Mouse (Mus musculus): ENCODE measurements at regions not wholly inside any gene's neighbourhood (a gene's known extent, or its start where the extent isn't known, plus 50 kb on each side); places are given as distances from the start of the nearest gene placed in this dataset.

GRCm38 (mm10) chr13:44099511-44099910 is 314.9 kb downstream of the Cd83 start:
- Histone ChIP-seq H3K4me3 (ENCODE audit: low read depth, low read length) (no peak overlapping the region), H3K36me3 (ENCODE audit: control insufficient read depth, insufficient read depth, low read length) (no peaks in the 10 kb centered on the region), H3K27me3 (ENCODE audit: control insufficient read depth, insufficient read depth, low read length) (no peaks in the 10 kb centered on the region), H3K4me1 (ENCODE audit: control insufficient read depth, insufficient read depth, insufficient read length, low read length) (no peaks in the 10 kb centered on the region), H3K27ac (ENCODE audit: insufficient read depth, low read depth, low read length) (no peak overlapping the region)
- 87% methylated on average over 9 of the region's 9 CpGs for WGBS
- TF ChIP-seq CTCF (IDR thresholded peaks at IDR 0.05; ENCODE audit: extremely low read depth, insufficient read length, insufficient replicate concordance, low read depth, low read length) (no peak), POLR2A (IDR thresholded peaks at IDR 0.05; ENCODE audit: low read depth, low read length) (no peak)

DNA sequence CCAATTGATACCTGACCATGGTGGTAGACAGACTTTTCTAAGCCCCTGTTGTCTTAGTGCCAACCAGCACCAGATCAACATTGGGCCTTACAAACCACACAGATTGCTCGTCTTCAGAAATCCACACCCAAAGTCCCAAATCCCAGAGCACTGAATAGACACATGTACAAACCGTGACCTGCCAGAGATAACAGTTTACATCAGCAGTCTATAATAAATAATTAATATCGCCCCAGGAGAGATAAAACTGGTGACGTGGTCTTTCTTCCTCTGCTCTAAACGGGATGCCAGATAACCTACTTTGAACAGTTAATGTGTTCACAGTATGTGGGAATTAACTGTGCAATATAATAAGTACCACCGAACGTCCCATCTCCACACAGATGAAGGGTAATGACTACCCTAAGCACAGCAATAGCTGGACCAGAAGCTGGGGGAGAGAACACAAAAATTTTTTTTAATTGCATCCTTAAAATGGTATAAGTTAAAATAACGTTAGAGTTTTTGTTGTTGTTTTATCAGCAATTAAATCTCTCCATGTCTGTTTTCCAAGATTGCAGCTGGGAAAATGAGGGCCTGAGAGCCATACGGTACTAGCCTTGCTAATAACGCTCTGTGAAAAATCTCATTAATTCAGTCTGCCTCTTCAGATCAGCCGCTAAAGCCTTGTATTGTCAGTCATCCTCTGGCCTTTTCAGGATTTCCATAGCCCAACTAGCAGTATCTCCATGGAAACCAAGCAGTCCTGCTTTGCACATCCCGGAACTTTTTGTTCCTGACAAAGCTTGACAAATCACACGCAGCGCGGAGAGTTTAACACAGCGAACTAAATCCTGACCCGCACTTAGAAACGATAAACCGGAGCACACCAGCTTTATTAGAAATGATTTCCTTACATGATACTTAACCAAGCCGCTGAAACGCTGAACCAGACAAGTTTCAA is 315.8 kb downstream of the Cd83 start:
- no peaks in the 10 kb centered on the region for H3K36me3 ChIP-seq (ENCODE audit: control insufficient read depth, insufficient read depth, low read length)
- WGBS, result 54% methylated on average over 21 of the region's 21 CpGs
- no peak overlapping the region for H3K4me3 ChIP-seq (ENCODE audit: low read depth, low read length)
- no peak for TF ChIP-seq POLR2A (IDR thresholded peaks at IDR 0.05; ENCODE audit: low read depth, low read length)
- no peak for TF ChIP-seq CTCF (IDR thresholded peaks at IDR 0.05; ENCODE audit: extremely low read depth, insufficient read length, insufficient replicate concordance, low read depth, low read length)
- H3K27me3 ChIP-seq (ENCODE audit: control insufficient read depth, insufficient read depth, low read length), result no peaks in the 10 kb centered on the region
- H3K27ac ChIP-seq (ENCODE audit: insufficient read depth, low read depth, low read length), result no peak overlapping the region
- no peaks in the 10 kb centered on the region for H3K4me1 ChIP-seq (ENCODE audit: control insufficient read depth, insufficient read depth, insufficient read length, low read length)

DNA sequence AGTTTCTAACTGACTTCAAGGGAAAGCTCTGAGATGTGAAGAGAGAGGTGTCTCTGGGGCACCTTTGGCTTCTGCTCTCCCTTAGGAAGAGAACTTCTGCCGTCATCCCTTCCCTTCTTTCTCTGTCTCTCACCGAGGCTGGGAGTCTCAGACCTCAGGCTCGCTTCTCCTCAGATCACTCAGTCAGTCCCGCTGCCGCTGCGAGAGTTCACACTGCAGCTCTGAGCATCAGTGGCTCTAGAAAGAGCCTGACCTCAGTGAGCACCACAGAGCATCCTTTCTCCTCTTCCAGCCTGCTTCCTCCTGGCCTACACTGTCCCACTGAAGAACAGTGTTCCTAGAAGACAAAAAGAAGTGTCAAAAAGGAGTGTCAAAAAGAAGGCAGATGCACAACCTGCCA is 316.6 kb downstream of the Cd83 start:
- Histone ChIP-seq H3K4me1 (ENCODE audit: control insufficient read depth, insufficient read depth, insufficient read length, low read length) (no peaks in the 10 kb centered on the region), H3K36me3 (ENCODE audit: control insufficient read depth, insufficient read depth, low read length) (no peaks in the 10 kb centered on the region), H3K4me3 (ENCODE audit: low read depth, low read length) (no peak overlapping the region), H3K27ac (ENCODE audit: insufficient read depth, low read depth, low read length) (no peak overlapping the region), H3K27me3 (ENCODE audit: control insufficient read depth, insufficient read depth, low read length) (no peaks in the 10 kb centered on the region)
- no peak for TF ChIP-seq POLR2A (IDR thresholded peaks at IDR 0.05; ENCODE audit: low read depth, low read length)
- TF ChIP-seq CTCF (IDR thresholded peaks at IDR 0.05; ENCODE audit: extremely low read depth, insufficient read length, insufficient replicate concordance, low read depth, low read length), result no peak
- 52% methylated on average over 6 of the region's 6 CpGs for WGBS

- WGBS, result 60% methylated on average over 6 of the region's 6 CpGs
- Histone ChIP-seq H3K27me3 (ENCODE audit: control insufficient read depth, insufficient read depth, low read length) (no peaks in the 10 kb centered on the region), H3K36me3 (ENCODE audit: control insufficient read depth, insufficient read depth, low read length) (no peaks in the 10 kb centered on the region), H3K27ac (ENCODE audit: insufficient read depth, low read depth, low read length) (no peak overlapping the region), H3K4me3 (ENCODE audit: low read depth, low read length) (no peak overlapping the region), H3K4me1 (ENCODE audit: control insufficient read depth, insufficient read depth, insufficient read length, low read length) (no peaks in the 10 kb centered on the region)
- TF ChIP-seq POLR2A (IDR thresholded peaks at IDR 0.05; ENCODE audit: low read depth, low read length), result no peak
- TF ChIP-seq CTCF (IDR thresholded peaks at IDR 0.05; ENCODE audit: extremely low read depth, insufficient read length, insufficient replicate concordance, low read depth, low read length), result no peak
These were observed 317.2 kb downstream of the Cd83 start for GRCm38 (mm10) chr13:44101806-44102205.

GRCm38 (mm10) chr13:44102257-44102656 is 317.7 kb downstream of the Cd83 start:
- WGBS, result 88% methylated on average over 4 of the region's 4 CpGs
- H3K27ac ChIP-seq (ENCODE audit: insufficient read depth, low read depth, low read length), result no peak overlapping the region
- TF ChIP-seq CTCF (IDR thresholded peaks at IDR 0.05; ENCODE audit: extremely low read depth, insufficient read length, insufficient replicate concordance, low read depth, low read length) (no peak), POLR2A (IDR thresholded peaks at IDR 0.05; ENCODE audit: low read depth, low read length) (no peak)
- no peaks in the 10 kb centered on the region for H3K36me3 ChIP-seq (ENCODE audit: control insufficient read depth, insufficient read depth, low read length)
- H3K27me3 ChIP-seq (ENCODE audit: control insufficient read depth, insufficient read depth, low read length), result no peaks in the 10 kb centered on the region
- no peaks in the 10 kb centered on the region for H3K4me1 ChIP-seq (ENCODE audit: control insufficient read depth, insufficient read depth, insufficient read length, low read length)
- H3K4me3 ChIP-seq (ENCODE audit: low read depth, low read length), result no peak overlapping the region

- no peaks in the 10 kb centered on the region for H3K36me3 ChIP-seq (ENCODE audit: control insufficient read depth, insufficient read depth, low read length)
- H3K27me3 ChIP-seq (ENCODE audit: control insufficient read depth, insufficient read depth, low read length), result no peaks in the 10 kb centered on the region
- 95% methylated on average over 7 of the region's 7 CpGs for WGBS
- no peak overlapping the region for H3K4me3 ChIP-seq (ENCODE audit: low read depth, low read length)
- no peaks in the 10 kb centered on the region for H3K4me1 ChIP-seq (ENCODE audit: control insufficient read depth, insufficient read depth, insufficient read length, low read length)
- no peak for TF ChIP-seq CTCF (IDR thresholded peaks at IDR 0.05; ENCODE audit: extremely low read depth, insufficient read length, insufficient replicate concordance, low read depth, low read length)
- no peak overlapping the region for H3K27ac ChIP-seq (ENCODE audit: insufficient read depth, low read depth, low read length)
These were observed 318.8 kb downstream of the Cd83 start for GRCm38 (mm10) chr13:44103340-44103739.

DNA sequence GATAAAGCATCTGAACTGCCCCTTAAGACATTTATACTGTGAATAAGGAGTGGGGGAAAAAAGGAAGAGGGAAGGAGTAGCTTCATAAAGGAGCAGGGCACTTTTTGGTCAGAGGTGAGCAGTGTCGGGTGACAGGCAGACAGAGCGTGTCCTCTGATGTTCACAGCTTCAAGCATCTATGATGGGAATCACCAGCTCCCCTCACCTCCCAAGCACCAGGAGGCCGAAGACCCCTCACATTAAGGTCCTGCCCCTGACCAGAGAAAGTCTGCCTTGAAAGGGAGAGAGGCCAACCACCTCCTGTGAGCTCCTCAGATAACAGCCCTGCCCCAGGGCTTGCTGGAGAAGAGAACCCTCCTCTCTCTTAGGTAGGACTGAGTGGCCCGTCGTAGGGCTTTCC is 320.6 kb downstream of the Cd83 start:
- Histone ChIP-seq H3K4me1 (ENCODE audit: control insufficient read depth, insufficient read depth, insufficient read length, low read length) (no peaks in the 10 kb centered on the region), H3K36me3 (ENCODE audit: control insufficient read depth, insufficient read depth, low read length) (no peaks in the 10 kb centered on the region)
- no peak for TF ChIP-seq POLR2A (IDR thresholded peaks at IDR 0.05; ENCODE audit: low read depth, low read length)
- TF ChIP-seq CTCF (IDR thresholded peaks at IDR 0.05; ENCODE audit: extremely low read depth, insufficient read length, insufficient replicate concordance, low read depth, low read length), result no peak

More for the DNA sequence above, 320.6 kb downstream of the Cd83 start:
- whole genome bisulfite sequencing, result 77% methylated on average over 5 of the region's 5 CpGs
- Histone ChIP-seq H3K27ac (ENCODE audit: insufficient read depth, low read depth, low read length) (no peak overlapping the region), H3K27me3 (ENCODE audit: control insufficient read depth, insufficient read depth, low read length) (no peaks in the 10 kb centered on the region), H3K4me3 (ENCODE audit: low read depth, low read length) (no peak overlapping the region)

Data from small intestine, adult 2 months (tissue).